Comparison of ENCODE assay signal across 12 mouse cellular contexts in the genomic region with DNA sequence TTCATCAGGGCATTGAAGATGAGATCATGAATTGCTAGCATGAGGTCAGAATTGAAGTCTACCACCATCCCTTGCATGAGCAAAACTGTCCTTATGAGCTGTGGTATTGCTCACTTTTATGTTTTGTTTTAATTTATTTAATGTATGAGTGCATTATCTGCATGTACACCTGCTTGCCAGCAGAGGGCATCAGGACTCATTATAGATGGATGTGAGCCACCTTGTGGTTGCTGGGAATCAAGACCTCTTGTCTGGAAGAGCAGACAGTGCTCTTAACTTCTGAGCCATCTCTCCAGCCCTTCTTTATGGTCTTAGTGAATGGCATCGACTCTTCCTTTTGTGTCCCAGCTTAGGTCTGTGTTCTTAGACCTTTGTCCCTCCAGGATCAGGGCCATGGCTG. TPM values are rescaled to one million over a fixed set of nuclear protein-coding genes. Genes with fewer than 3 reads are reported as not detected.
DNase-seq lines count a peak whose midpoint lies in the region; ATAC-seq and TF ChIP-seq lines count a peak whose summit lies in the region.
"Had no signal": no experiment of that assay in that cellular context is flagged by ENCODE, and none has a peak within 500 bp of the region (broad histone marks: within the 10 kb centered on the region; RNA-seq: fewer than 3 reads in every experiment).

No protein-coding gene starts in this region.

- TF ChIP-seq CTCF in hindbrain, postnatal 0 days (IDR thresholded peaks at IDR 0.05; ENCODE audit: low read depth): peak; percentile 67

- H3K36me3 ChIP-seq in hindbrain, postnatal 0 days (ENCODE audit: insufficient read depth, low read length): no peaks in the 10 kb centered on the region
- H3K36me3 ChIP-seq in hindbrain, embryonic 11.5 days (ENCODE audit: control insufficient read depth, insufficient read depth, low read length): no peaks in the 10 kb centered on the region
- H3K36me3 ChIP-seq: forebrain, embryonic 10.5 days had no signal

- no peak overlapping the region for H3K27ac ChIP-seq in hindbrain, postnatal 0 days
- H3K27ac ChIP-seq in hindbrain, embryonic 11.5 days (ENCODE audit: low read depth, low read length): no peak overlapping the region
- H3K27ac ChIP-seq: forebrain, embryonic 10.5 days; midbrain, embryonic 10.5 days had no signal

- WGBS in hindbrain, postnatal 0 days: 95% methylated on average over 1 of the region's 1 CpGs
- WGBS in hindbrain, embryonic 11.5 days: 84% methylated on average over 1 of the region's 1 CpGs

- intact Hi-C loops in gastrocnemius, postnatal 14 days (cut with DNase I; ENCODE audit: low total_unique reads): no loop called here

- no peak for ATAC-seq in hindbrain, postnatal 0 days
- no peak for ATAC-seq in hindbrain, embryonic 11.5 days (ENCODE audit: low FRiP score)

- H3K4me2 ChIP-seq in hindbrain, postnatal 0 days (ENCODE audit: low read depth, low read length): no peak overlapping the region
- H3K4me2 ChIP-seq in hindbrain, embryonic 11.5 days (replicated peaks; ENCODE audit: low read depth, low read length): no peak overlapping the region

- H3K9me3 ChIP-seq in hindbrain, postnatal 0 days (ENCODE audit: low read length): no peaks in the 10 kb centered on the region
- H3K9me3 ChIP-seq in hindbrain, embryonic 11.5 days (ENCODE audit: control insufficient read depth, low read length): no peaks in the 10 kb centered on the region

- H3K4me1 ChIP-seq in hindbrain, postnatal 0 days (ENCODE audit: insufficient read depth, low read length): peaks cover 12% of the 10 kb centered on the region
- H3K4me1 ChIP-seq in hindbrain, embryonic 11.5 days (replicated peaks; ENCODE audit: control insufficient read depth, insufficient read depth, low read length): peaks cover 1% of the 10 kb centered on the region; the same call in 1 of the 2 replicates

- no peak overlapping the region for H3K9ac ChIP-seq in hindbrain, postnatal 0 days (replicated peaks; ENCODE audit: low read length)
- H3K9ac ChIP-seq in hindbrain, embryonic 11.5 days (ENCODE audit: low read depth, low read length): no peak overlapping the region

- H3K27me3 ChIP-seq in hindbrain, postnatal 0 days (ENCODE audit: insufficient read depth, low read length): no peaks in the 10 kb centered on the region
- H3K27me3 ChIP-seq in hindbrain, embryonic 11.5 days (ENCODE audit: control insufficient read depth, insufficient read depth, low read length): no peaks in the 10 kb centered on the region

- peak; percentile 33 for DNase-seq in hindbrain, postnatal 0 days (ENCODE audit: low spot score)
- no peak for DNase-seq in hindbrain, embryonic 11.5 days (ENCODE audit: low spot score)
- peak; percentile 44 for DNase-seq in thymus, postnatal 14 days
- DNase-seq in thymus, postnatal 36 days: no peak
- peak; percentile 21 for DNase-seq in c-Kit-positive CD71-positive TER-119-positive erythroid progenitor cells, embryonic 14.5 days (ENCODE audit: low spot score)
- peak; percentile 47 for DNase-seq in thymus, postnatal 4 days
- DNase-seq in gastrocnemius, postnatal 14 days: no peak
- DNase-seq in gastrocnemius, postnatal 25 days: no peak
- DNase-seq: cerebellum, postnatal 10 days; kidney, adult 8-10 months had no signal

- no peak overlapping the region for H3K4me3 ChIP-seq in hindbrain, postnatal 0 days (ENCODE audit: low read length)
- H3K4me3 ChIP-seq in hindbrain, embryonic 11.5 days (ENCODE audit: low read depth, low read length): no peak overlapping the region
- H3K4me3 ChIP-seq: forebrain, embryonic 10.5 days; midbrain, embryonic 10.5 days had no signal

RNA-seq across cellular contexts. Expression of gene Ttc7, which starts 39.0 kb away (rescaled TPM):
- total RNA-seq in hindbrain, postnatal 0 days (2014; rRNA removed): 9.9 and 10.9 TPM in 2 replicates
- polyA plus RNA-seq in hindbrain, postnatal 0 days (2015; fragmentation: Nextera tagmentation; extraction: Ambion mirVana): 9.0 and 13.3 TPM in 2 replicates
- 2.7 and 3.0 TPM in 2 replicates for polyA plus RNA-seq in hindbrain, embryonic 11.5 days (2014; fragmentation: Nextera tagmentation; extraction: Ambion mirVana)
- 10 to 100 TPM; 13.2 to 14.5 TPM for total RNA-seq in gastrocnemius, postnatal 14 days (2021)
- total RNA-seq in gastrocnemius, postnatal 25 days (2021): 1 to 10 TPM; 7.1 to 8.4 TPM

RNA-seq across cellular contexts. Expression of gene Mcfd2, which starts 55.9 kb away (rescaled TPM):
- 34.6 and 36.5 TPM in 2 replicates for total RNA-seq in hindbrain, postnatal 0 days (2014; rRNA removed)
- polyA plus RNA-seq in hindbrain, postnatal 0 days (2015; fragmentation: Nextera tagmentation; extraction: Ambion mirVana): 40.4 and 41.0 TPM in 2 replicates
- polyA plus RNA-seq in hindbrain, embryonic 11.5 days (2014; fragmentation: Nextera tagmentation; extraction: Ambion mirVana): 69.4 and 69.8 TPM in 2 replicates
- 10 to 100 TPM; 19.0 to 20.9 TPM for total RNA-seq in gastrocnemius, postnatal 14 days (2021)
- 10 to 100 TPM; 19.9 to 22.1 TPM for total RNA-seq in gastrocnemius, postnatal 25 days (2021)

Comparison
In these comparisons a context has a peak if more than half of its experiments do, and no peak if none do; other contexts are left out.
1. DNase-seq: peak in hindbrain, postnatal 0 days (single experiment), thymus, postnatal 14 days (single experiment), c-Kit-positive CD71-positive TER-119-positive erythroid progenitor cells, embryonic 14.5 days (single experiment) and thymus, postnatal 4 days (single experiment); none in hindbrain, embryonic 11.5 days (single experiment), thymus, postnatal 36 days (0 of 2), gastrocnemius, postnatal 14 days (single experiment) and gastrocnemius, postnatal 25 days (single experiment).